Mouse (Mus musculus): ENCODE results near the gene Lhx4. TPM values are rescaled to one million over a fixed set of nuclear protein-coding genes. Genes with fewer than 3 reads are reported as not detected.
A peak's percentile ranks its signal among the peaks of the same experiment; 100 is the strongest.

The Lhx4 gene
- total RNA-seq, 2 experiments from 2014 or later = not detected

DNA sequence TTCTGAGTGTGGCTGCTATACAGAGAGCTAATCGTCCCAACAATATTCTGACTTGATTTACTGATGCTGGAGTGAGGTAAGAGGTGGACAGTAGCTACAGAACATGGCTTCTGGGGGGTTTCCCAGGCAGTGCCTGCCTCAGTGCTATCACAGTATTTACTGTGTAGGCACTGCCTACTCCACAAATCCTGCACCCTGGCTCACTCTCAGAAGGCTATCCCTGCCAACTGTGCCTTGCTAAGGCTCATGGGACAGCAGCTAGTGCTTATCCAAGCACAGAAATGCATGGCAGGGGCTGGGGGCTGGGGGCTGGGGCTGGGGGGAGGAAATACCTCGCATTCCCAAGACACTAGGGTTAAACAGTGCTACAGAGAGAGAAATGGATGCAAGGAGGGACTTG, 38.2 kb downstream of the Lhx4 start:
- DNase-seq = no peak
- intact Hi-C loops (cut with DNase I) = no loop called here

DNA sequence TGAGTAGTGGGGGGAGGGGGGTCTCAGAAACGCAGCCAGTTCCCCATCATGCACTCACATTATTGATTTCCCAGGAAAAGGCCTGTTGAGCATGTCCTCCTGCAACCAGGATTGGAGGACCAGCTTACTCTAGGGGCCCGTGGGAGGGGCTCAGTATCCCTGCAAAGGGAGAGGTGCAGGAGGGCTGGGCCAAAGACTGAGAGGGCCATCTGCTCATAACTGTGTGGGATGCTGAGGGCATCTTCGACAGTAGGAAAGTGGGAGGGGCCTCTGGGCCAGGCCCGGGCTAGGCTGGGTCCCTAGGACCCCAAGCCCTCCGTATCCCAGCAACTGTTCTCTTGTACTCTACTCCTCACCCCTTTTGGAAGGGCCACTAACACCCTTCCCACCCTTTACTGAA, 47.3 kb downstream of the Lhx4 start:
- intact Hi-C loops (cut with DNase I) = no loop called here
- DNase-seq = no peak

- intact Hi-C loops (cut with DNase I) = no loop called here
- no peak for DNase-seq
Measured at GRCm38 (mm10) chr1:155703191-155703680, 48.2 kb downstream of the Lhx4 start.

- peak in 1 of 2 experiments; percentile 13 for DNase-seq
- intact Hi-C loops (cut with DNase I) = no loop called here
Measured at GRCm38 (mm10) chr1:155700886-155701285, 50.6 kb downstream of the Lhx4 start.

- intact Hi-C loops (cut with DNase I) = no loop called here
- no peak for DNase-seq
Measured at GRCm38 (mm10) chr1:155698373-155699159, 52.9 kb downstream of the Lhx4 start.

- intact Hi-C loops (cut with DNase I) = no loop called here
- no peak for DNase-seq
Measured at GRCm38 (mm10) chr1:155693443-155693842, 58.0 kb downstream of the Lhx4 start.

DNA sequence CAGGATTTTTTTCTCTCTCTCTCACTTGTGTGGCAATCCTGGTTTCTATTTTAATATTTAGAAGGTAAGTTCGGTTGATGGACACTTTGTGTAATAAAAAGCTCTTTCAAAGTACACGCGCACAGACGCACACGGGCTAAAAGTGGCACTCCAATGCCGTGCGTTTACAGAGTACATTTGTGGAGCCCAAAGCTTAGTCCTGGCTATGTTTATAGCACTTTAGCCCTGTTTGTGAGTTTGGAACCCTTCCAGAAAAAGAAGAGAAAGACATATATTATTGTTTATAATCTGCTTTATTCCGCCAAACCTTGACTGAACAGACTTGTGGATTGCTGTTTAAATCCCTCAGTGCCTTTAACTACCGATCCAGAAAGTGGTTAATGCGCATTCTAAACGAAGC, 58.5 kb downstream of the Lhx4 start:
- intact Hi-C loops (cut with DNase I) = no loop called here
- DNase-seq = no peak

- DNase-seq = no peak
- intact Hi-C loops (cut with DNase I) = no loop called here
Measured at GRCm38 (mm10) chr1:155692230-155692629, 59.3 kb downstream of the Lhx4 start.

DNA sequence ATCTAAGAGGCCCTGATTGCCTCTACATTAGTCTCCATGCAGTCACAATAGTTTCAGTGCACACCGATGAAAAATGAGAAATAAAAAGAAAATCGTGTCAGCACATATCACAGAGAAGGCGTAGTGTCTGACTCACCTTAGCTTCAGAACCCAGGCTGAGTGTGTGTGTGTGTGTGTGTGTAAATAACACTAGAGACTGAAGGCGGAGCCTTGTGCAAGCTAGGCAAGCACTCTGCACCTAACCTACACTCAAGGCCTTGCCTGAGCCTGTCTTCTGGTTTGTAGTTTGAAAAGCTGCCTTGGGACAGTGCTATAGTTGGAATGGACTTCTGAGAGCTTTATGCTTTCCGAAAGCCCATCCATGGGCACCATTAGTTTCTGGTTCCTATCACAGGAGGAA, 61.9 kb downstream of the Lhx4 start:
- no peak for DNase-seq
- intact Hi-C loops (cut with DNase I) = no loop called here

- DNase-seq = no peak
- intact Hi-C loops (cut with DNase I) = no loop called here
Measured at GRCm38 (mm10) chr1:155689141-155689540, 62.3 kb downstream of the Lhx4 start.

- intact Hi-C loops (cut with DNase I) = no loop called here
- no peak for DNase-seq
Measured at GRCm38 (mm10) chr1:155686816-155687215, 64.7 kb downstream of the Lhx4 start.

- no peak for DNase-seq
- intact Hi-C loops (cut with DNase I) = no loop called here
Measured at GRCm38 (mm10) chr1:155681116-155681799, 70.2 kb downstream of the Lhx4 start.

GRCm38 (mm10) chr1:155675570-155675969, 75.9 kb downstream of the Lhx4 start:
- no peak for DNase-seq
- intact Hi-C loops (cut with DNase I) = no loop called here

- intact Hi-C loops (cut with DNase I) = no loop called here
- no peak for DNase-seq
Measured at GRCm38 (mm10) chr1:155663994-155664393, 87.5 kb downstream of the Lhx4 start.

GRCm38 (mm10) chr1:155656321-155656720, 95.2 kb downstream of the Lhx4 start:
- no peak for DNase-seq
- intact Hi-C loops (cut with DNase I) = no loop called here

DNA sequence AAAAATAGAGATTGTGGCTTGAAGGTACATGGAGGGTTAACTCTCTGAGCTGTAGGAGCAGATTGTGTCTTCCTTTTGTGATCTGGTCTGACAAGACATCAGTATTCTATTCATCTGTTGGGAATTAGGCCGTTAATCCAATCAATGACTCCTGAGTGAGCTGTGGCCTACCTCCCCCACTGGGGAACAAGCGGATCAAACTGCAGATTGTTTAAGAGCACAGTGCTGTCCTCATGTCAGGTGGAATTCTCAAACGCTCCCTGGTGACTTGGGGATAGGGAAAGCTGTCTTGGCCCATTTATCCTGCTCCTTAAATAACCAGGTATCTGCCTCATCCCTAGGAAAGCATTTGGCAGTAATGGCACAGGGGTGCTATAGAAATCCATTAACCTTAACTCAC, 96.5 kb downstream of the Lhx4 start:
- intact Hi-C loops (cut with DNase I) = no loop called here
- no peak for DNase-seq

DNA sequence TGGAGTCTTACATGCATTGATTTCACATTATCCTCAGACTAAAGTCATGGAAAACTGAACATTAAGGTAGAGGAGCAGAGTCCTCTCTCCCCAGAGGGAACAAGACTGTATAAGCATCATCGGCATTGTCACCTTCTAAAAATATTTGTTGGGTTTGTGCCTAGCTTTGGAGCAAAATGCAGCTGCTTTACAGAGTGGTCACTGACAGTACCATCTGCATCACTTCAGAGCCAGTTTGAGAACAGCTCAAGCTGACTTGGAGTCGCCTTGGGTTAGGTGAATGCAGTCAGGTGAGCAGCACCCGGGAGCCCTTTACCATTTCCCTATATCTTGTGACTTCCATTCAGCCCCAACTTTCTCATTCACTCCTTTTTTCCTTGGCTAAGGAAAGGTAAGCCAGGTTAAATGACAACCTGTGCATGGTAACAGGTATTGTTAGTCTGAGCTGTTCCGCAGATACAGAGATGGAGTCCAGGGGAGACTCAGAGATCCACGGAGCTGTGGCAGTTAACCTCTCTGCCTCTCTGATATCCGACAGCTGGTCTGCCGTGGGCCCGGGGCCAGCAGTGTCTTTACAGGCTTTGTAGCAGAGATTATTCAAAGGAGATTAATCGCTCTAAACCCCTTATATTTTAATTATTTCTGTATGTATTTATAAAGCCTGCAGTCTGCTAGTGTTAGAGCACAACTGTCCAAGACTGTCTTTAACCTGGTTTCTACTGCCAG, 101.2 kb downstream of the Lhx4 start:
- DNase-seq = no peak
- intact Hi-C loops (cut with DNase I) = no loop called here
